In the genomic region with DNA sequence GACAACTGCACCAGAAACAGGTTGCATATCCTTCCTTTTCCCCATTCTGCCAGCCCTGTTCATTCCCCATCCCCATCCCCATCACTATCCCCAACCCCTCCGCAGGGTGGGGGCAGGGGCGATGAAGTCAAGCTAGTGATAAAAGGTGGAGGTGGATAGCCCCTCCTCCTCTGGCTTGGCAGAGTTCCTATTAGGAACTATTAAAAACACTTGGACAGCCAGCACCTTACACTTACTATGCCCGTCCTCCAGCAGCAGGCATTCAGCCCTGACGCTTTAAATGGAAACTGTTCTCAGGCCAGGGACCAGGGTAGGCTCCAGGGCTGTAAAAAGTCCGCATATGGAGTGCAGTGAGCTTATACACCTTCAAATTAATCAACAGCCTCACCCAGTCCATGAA, we compare ENCODE assay signal across 8 mouse cellular contexts. TPM values are rescaled to one million over a fixed set of nuclear protein-coding genes. Genes with fewer than 3 reads are reported as not detected.
A peak's percentile ranks its signal among the peaks of the same experiment; 100 is the strongest.
DNase-seq lines count a peak whose midpoint lies in the region; ATAC-seq and TF ChIP-seq lines count a peak whose summit lies in the region.

No protein-coding gene starts in this region.

- WGBS in lung, adult 2 months = 25% methylated on average over 5 of the region's 5 CpGs
- WGBS in heart, embryonic 11.5 days (ENCODE audit: insufficient replicate concordance) = 8% methylated on average over 5 of the region's 5 CpGs
- 2% methylated on average over 5 of the region's 5 CpGs for WGBS in kidney, embryonic 14.5 days

- no peaks in the 10 kb centered on the region for H3K9me3 ChIP-seq in heart, embryonic 11.5 days (replicated peaks; ENCODE audit: control insufficient read depth, low read length)
- no peaks in the 10 kb centered on the region for H3K9me3 ChIP-seq in kidney, embryonic 14.5 days (ENCODE audit: control insufficient read depth, low read length)

- ATAC-seq in heart, embryonic 11.5 days (replicated peaks; ENCODE audit: insufficient number of reproducible peaks, low FRiP score, low TSS enrichment) = no peak
- ATAC-seq in kidney, embryonic 14.5 days (ENCODE audit: low FRiP score, low TSS enrichment) = no peak

- peaks cover 7% of the 10 kb centered on the region for H3K4me1 ChIP-seq in lung, adult 2 months (ENCODE audit: control insufficient read depth, insufficient read depth, low read length)
- peaks cover 11% of the 10 kb centered on the region; the same call in 1 of the 2 replicates for H3K4me1 ChIP-seq in heart, embryonic 11.5 days (ENCODE audit: control insufficient read depth, insufficient read depth, low read length)
- peaks cover 12% of the 10 kb centered on the region for H3K4me1 ChIP-seq in kidney, embryonic 14.5 days (ENCODE audit: control insufficient read depth, insufficient read depth, low read length)

- peaks cover 21% of the 10 kb centered on the region for H3K27me3 ChIP-seq in heart, embryonic 11.5 days (ENCODE audit: control insufficient read depth, insufficient read depth, low read length)
- peaks cover 25% of the 10 kb centered on the region for H3K27me3 ChIP-seq in kidney, embryonic 14.5 days (ENCODE audit: control insufficient read depth, insufficient read depth, low read length)

- H3K4me2 ChIP-seq in heart, embryonic 11.5 days = peak overlapping the region; percentile 73
- peak overlapping the region; percentile 82 for H3K4me2 ChIP-seq in kidney, embryonic 14.5 days (replicated peaks; ENCODE audit: low read depth, low read length)

- no peak for TF ChIP-seq CTCF in lung, adult 2 months (IDR thresholded peaks at IDR 0.05; ENCODE audit: insufficient read depth, low read length)

- H3K9ac ChIP-seq in heart, embryonic 11.5 days (ENCODE audit: low read depth, low read length) = no peak overlapping the region; the same call in 1 of the 2 replicates
- H3K9ac ChIP-seq in kidney, embryonic 14.5 days (ENCODE audit: low read depth, low read length) = no peak overlapping the region; the same call in 1 of the 2 replicates

- no peak for DNase-seq in lung, adult 2 months
- DNase-seq in lung, postnatal 36 days = no peak
- DNase-seq in skeletal muscle tissue, adult 2 months (ENCODE audit: low read depth, low spot score) = peak; percentile 83
- no peak for DNase-seq in urinary bladder, postnatal 36 days (ENCODE audit: low spot score in 2 of 2)
- DNase-seq in cerebellum, postnatal 4 days (ENCODE audit: low spot score in 2 of 2) = no peak
- no peak for DNase-seq in natural killer cell, adult 2 months (ENCODE audit: low spot score in 2 of 2)

- no peak overlapping the region for H3K27ac ChIP-seq in heart, embryonic 11.5 days (ENCODE audit: low read depth, low read length)
- H3K27ac ChIP-seq in kidney, embryonic 14.5 days (ENCODE audit: low read depth, low read length) = no peak overlapping the region

- H3K4me3 ChIP-seq in lung, adult 2 months (replicated peaks; ENCODE audit: extremely low read depth, low read depth, low read length) = peak overlapping the region; percentile 3
- peak overlapping the region; percentile 11; the same call in 1 of the 2 replicates for H3K4me3 ChIP-seq in heart, embryonic 11.5 days (ENCODE audit: low read depth, low read length)
- peak overlapping the region; percentile 68 for H3K4me3 ChIP-seq in kidney, embryonic 14.5 days (ENCODE audit: low read length)

- H3K36me3 ChIP-seq in heart, embryonic 11.5 days (ENCODE audit: control insufficient read depth, insufficient read depth, low read length) = no peaks in the 10 kb centered on the region
- H3K36me3 ChIP-seq in kidney, embryonic 14.5 days (ENCODE audit: control insufficient read depth, insufficient read depth, low read length) = no peaks in the 10 kb centered on the region

- TF ChIP-seq POLR2A in lung, adult 2 months (IDR thresholded peaks at IDR 0.05; ENCODE audit: borderline replicate concordance, extremely low read depth, low read depth, low read length) = no peak

RNA-seq across cellular contexts. Expression of gene Tmtc1, which starts 2.3 kb away (rescaled TPM):
- polyA plus RNA-seq in lung, adult 2 months (2012; rRNA removed) = 41.0 and 46.3 TPM in 2 replicates
- polyA plus RNA-seq in heart, embryonic 11.5 days (2014; fragmentation: Nextera tagmentation; extraction: Ambion mirVana) = 1.4 and 2.7 TPM in 2 replicates
- 1.4 and 2.5 TPM in 2 replicates for polyA plus RNA-seq in kidney, embryonic 14.5 days (2014; fragmentation: Nextera tagmentation; extraction: Ambion mirVana)

Comparison
In these comparisons a context has a peak if more than half of its experiments do, and no peak if none do; other contexts are left out.
1. H3K4me3 ChIP-seq: peak in every context shown above with its lines; median percentile 68 in kidney, embryonic 14.5 days; 11 in heart, embryonic 11.5 days; 3 in lung, adult 2 months.
2. RNA of gene Tmtc1, which starts 2.3 kb away (polyA plus RNA-seq): 41.0 to 46.3 TPM in lung, adult 2 months; 1.4 to 2.5 TPM in kidney, embryonic 14.5 days and 1.4 to 2.7 TPM in heart, embryonic 11.5 days; every median in the first group is over 10 times any median in the second.